Mouse (Mus musculus) lung, embryonic 14.5 days (tissue): Measurements from ENCODE around the gene Gm47995. TPM values are rescaled to one million over a fixed set of nuclear protein-coding genes. Genes with fewer than 3 reads are reported as not detected.

Experiments used
- ATAC-seq: fragments of 200-750 bp; cut with Nextera tagmentation; 2 replicates; pipeline ENCODE4 v1.8.0; 2017; ENCODE audit warnings: mild to moderate bottlenecking, moderate TSS enrichment, moderate library complexity; ENCODE audit not compliant: insufficient read depth
- DNase-seq: peaks from one replicate; pipeline ENCODE4 v3.0.0-alpha.2; 2015
- H3K27ac ChIP-seq: fragments of 300-500 bp; sonication (generic); 2 replicates; pipeline ENCODE4 v1.5.1; 2014; ENCODE audit warnings: low read depth, mild to moderate bottlenecking, moderate library complexity
- H3K27me3 ChIP-seq: fragments of 300-500 bp; sonication (generic); 2 replicates; pipeline ENCODE4 v1.6.1; 2014; ENCODE audit warnings: low read length, control low read depth; ENCODE audit not compliant: insufficient read depth
- H3K36me3 ChIP-seq: fragments of 300-500 bp; sonication (generic); 2 replicates; pipeline ENCODE4 v1.6.1; 2014; ENCODE audit warnings: control low read depth; ENCODE audit not compliant: insufficient read depth
- H3K4me1 ChIP-seq: fragments of 300-500 bp; sonication (generic); 2 replicates; pipeline ENCODE4 v1.6.1; 2014; ENCODE audit warnings: antibody characterized with exemption, control low read depth; ENCODE audit not compliant: insufficient read depth
- H3K4me2 ChIP-seq: fragments of 300-500 bp; sonication (generic); 2 replicates; pipeline ENCODE4 v1.6.1; 2014; ENCODE audit warnings: mild to moderate bottlenecking
- H3K4me3 ChIP-seq: fragments of 300-500 bp; sonication (generic); 2 replicates; pipeline ENCODE4 v1.5.1; 2014; ENCODE audit warnings: low read depth, low read length
- H3K9ac ChIP-seq: fragments of 300-500 bp; sonication (generic); 2 replicates; pipeline ENCODE4 v1.6.1; 2014
- H3K9me3 ChIP-seq: fragments of 300-500 bp; sonication (generic); 2 replicates; pipeline ENCODE4 v1.6.1; 2016; ENCODE audit warnings: low read depth, low read length, control low read depth
- CTCF ChIP-seq: IDR thresholded peaks from 2 replicates; pipeline ENCODE4 v1.5.1; 2016; ENCODE audit warnings: antibody characterized with exemption, low read depth
- WGBS: fragments of 180-500 bp; shearing (Covaris S2); extraction: QIAGEN DNeasy Blood & Tissue Kit; methylation state at CpG from one replicate; pipeline ENCODE4 v1.1.7; 2014; 5-methylcytosine and 5-hydroxymethylcytosine counted together
- polyA plus RNA-seq: library from polyadenylated mRNA; unstranded; fragments of >200 nt; fragmentation: Nextera tagmentation; extraction: Ambion mirVana; gene quantifications from 2 replicates; pipeline ENCODE4 v1.2.1, GENCODE M21; 2014

The Gm47995 gene
- polyA plus RNA-seq, 1 experiment from 2014 or later: not detected

GRCm38 (mm10) chr1:151224536-151224935 lies 26.3 kb downstream of the Gm47995 start:
- H3K4me3 ChIP-seq: no peak overlapping the region
- DNase-seq (no peak), ATAC-seq (no peak)
- no peaks in the 10 kb centered on the region for H3K4me1 ChIP-seq
- no peak for TF ChIP-seq CTCF
- 83% methylated on average over 1 of the region's 1 CpGs for WGBS
- no peaks in the 10 kb centered on the region for H3K27me3 ChIP-seq
- H3K4me2 ChIP-seq: no peak overlapping the region
- H3K36me3 ChIP-seq: no peaks in the 10 kb centered on the region
- H3K9me3 ChIP-seq: no peaks in the 10 kb centered on the region
- H3K27ac ChIP-seq: no peak overlapping the region
- no peak overlapping the region for H3K9ac ChIP-seq

DNA sequence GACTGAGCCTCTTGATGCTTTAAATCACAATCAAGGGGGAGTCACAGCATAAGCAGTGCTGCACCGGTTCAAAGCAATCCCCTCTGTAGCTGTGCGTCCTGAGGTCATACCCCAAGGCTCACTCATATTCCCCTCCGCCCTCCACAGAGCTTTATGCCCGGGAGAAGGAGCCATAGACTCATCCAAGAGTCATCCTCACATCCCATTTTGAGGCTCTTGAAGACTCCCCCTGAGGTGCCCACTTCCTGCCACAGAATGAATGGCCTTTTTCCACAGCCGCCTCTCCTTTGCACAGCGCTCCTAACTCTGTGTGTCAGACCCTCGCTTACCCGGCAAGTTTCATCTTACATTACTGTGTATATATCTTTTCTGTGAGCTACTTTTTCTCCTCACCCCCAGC lies 29.3 kb downstream of the Gm47995 start:
- Histone ChIP-seq H3K9me3 (no peaks in the 10 kb centered on the region), H3K27ac (no peak overlapping the region), H3K4me1 (no peaks in the 10 kb centered on the region), H3K4me3 (no peak overlapping the region), H3K27me3 (no peaks in the 10 kb centered on the region), H3K9ac (no peak overlapping the region), H3K36me3 (no peaks in the 10 kb centered on the region), H3K4me2 (no peak overlapping the region)
- DNase-seq (no peak), ATAC-seq (no peak)
- WGBS: 65% methylated on average over 8 of the region's 8 CpGs
- TF ChIP-seq CTCF: no peak

DNA sequence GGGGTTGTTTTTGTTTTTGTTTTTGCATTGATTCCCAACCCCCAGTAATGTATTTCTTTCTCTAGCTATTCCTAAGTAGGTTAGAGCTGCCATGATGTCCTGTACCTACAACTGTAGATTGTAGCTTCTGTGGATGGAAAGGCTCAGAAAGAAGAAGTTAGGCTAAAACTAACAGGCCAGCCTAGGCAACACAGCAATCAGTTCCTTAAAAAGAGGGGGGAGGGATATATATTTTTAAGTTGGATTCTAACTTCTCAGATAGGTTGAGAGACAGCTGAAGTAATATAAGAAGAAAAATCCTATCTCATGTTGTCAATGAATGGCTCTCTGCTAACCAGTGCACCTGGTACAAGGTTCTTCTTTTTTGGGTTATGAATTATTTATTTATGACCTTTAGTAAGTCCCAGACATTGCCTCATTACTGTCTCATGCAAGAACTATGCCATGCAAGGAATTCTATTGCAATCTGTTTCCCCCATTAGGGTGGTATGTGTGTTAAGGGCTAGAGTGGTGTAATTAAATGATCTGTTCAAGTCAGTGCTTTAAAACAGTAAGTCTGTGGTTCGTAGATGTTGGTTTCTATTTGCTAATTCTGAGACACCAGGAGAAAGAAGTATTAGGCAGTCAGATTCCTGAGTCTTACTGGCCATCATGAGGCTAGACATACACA lies 30.2 kb downstream of the Gm47995 start:
- Histone ChIP-seq H3K9ac (no peak overlapping the region), H3K4me1 (no peaks in the 10 kb centered on the region), H3K27me3 (no peaks in the 10 kb centered on the region), H3K9me3 (no peaks in the 10 kb centered on the region), H3K4me3 (no peak overlapping the region), H3K36me3 (no peaks in the 10 kb centered on the region), H3K27ac (no peak overlapping the region), H3K4me2 (no peak overlapping the region)
- no peak for TF ChIP-seq CTCF
- WGBS: 59% methylated on average over 1 of the region's 1 CpGs
- ATAC-seq (no peak), DNase-seq (no peak)

- no peaks in the 10 kb centered on the region for H3K36me3 ChIP-seq
- H3K4me2 ChIP-seq: no peak overlapping the region
- ATAC-seq: no peak
- no peaks in the 10 kb centered on the region for H3K4me1 ChIP-seq
- H3K4me3 ChIP-seq: no peak overlapping the region
- H3K27me3 ChIP-seq: no peaks in the 10 kb centered on the region
- DNase-seq: no peak
- TF ChIP-seq CTCF: no peak
- WGBS: 80% methylated on average over 3 of the region's 3 CpGs
- H3K9me3 ChIP-seq: no peaks in the 10 kb centered on the region
- no peak overlapping the region for H3K27ac ChIP-seq
- no peak overlapping the region for H3K9ac ChIP-seq
These were observed 34.1 kb downstream of the Gm47995 start for GRCm38 (mm10) chr1:151232346-151232745.

DNA sequence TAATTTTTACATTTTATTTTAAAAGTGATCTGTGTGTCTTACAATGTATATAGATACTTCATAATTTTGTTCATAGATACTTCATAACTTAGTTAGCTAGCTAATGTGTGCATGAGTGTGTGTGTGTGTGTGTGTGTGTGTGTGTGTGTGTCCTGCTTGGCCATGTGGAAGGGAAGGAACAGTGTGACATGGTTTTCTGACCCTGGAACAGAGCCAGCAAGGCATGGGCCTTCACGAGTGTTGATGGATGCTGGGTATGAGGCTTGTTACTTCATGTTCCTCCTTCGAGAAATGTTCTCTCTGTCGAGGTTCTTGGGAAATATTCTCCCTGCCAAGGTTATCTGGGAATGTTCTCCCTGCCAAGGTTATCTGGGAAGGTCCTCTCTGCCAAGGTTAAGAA lies 35.5 kb downstream of the Gm47995 start:
- TF ChIP-seq CTCF: no peak
- no peaks in the 10 kb centered on the region for H3K9me3 ChIP-seq
- H3K4me2 ChIP-seq: no peak overlapping the region
- 62% methylated on average over 3 of the region's 3 CpGs for WGBS
- H3K9ac ChIP-seq: no peak overlapping the region
- H3K27ac ChIP-seq: no peak overlapping the region
- H3K27me3 ChIP-seq: no peaks in the 10 kb centered on the region
- H3K4me1 ChIP-seq: no peaks in the 10 kb centered on the region
- DNase-seq (no peak), ATAC-seq (no peak)
- H3K4me3 ChIP-seq: no peak overlapping the region
- no peaks in the 10 kb centered on the region for H3K36me3 ChIP-seq

- no peak overlapping the region for H3K9ac ChIP-seq
- ATAC-seq: no peak
- H3K4me3 ChIP-seq: no peak overlapping the region
- no peaks in the 10 kb centered on the region for H3K9me3 ChIP-seq
- no peaks in the 10 kb centered on the region for H3K4me1 ChIP-seq
- no peaks in the 10 kb centered on the region for H3K36me3 ChIP-seq
- H3K4me2 ChIP-seq: no peak overlapping the region
- DNase-seq: no peak
- no peak for TF ChIP-seq CTCF
- no peak overlapping the region for H3K27ac ChIP-seq
- H3K27me3 ChIP-seq: no peaks in the 10 kb centered on the region
- WGBS: 44% methylated on average over 2 of the region's 2 CpGs
These were observed 37.3 kb downstream of the Gm47995 start for GRCm38 (mm10) chr1:151235574-151235973.

DNA sequence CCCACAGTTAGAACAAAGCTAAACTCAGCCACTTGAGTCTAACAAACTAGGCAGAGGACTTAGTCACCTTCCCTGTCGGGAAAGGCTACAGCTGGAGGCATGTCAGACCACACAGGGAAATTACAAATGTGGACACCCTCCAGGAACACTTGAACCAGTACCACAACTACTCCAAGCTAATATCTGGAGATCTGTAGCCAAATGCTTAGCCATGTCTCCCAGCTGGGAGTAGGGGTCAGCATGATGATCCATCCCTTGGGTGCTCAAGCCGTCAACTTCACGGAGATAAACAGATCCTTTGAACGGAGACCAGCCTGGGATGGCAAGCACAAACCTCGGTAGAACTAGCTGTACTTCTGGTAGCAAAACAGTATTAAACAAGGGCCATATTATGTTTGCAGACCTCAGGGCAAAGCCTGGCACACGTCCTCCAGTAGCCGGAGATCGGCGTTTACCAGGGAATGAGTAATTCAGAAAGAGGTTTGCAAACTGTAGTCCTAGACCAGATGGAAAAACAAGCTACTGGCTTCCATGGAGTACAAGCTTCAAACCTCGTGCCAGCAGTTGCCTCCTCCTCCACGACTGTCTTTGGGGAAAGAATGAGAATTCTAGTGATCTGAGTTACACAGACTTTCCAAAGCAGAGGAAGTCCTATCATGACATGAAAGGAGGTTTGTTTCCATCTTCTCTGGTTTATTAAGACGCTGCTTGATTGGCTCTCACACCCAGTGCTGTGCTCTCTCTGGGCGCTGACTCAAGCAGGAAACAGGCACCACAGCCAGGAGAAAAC lies 38.1 kb downstream of the Gm47995 start:
- no peak for TF ChIP-seq CTCF
- H3K36me3 ChIP-seq: no peaks in the 10 kb centered on the region
- H3K9ac ChIP-seq: no peak overlapping the region
- 60% methylated on average over 13 of the region's 13 CpGs for WGBS
- H3K27ac ChIP-seq: no peak overlapping the region
- ATAC-seq (no peak; the same call in 1 of the 2 replicates), DNase-seq (peak; percentile 23)
- H3K9me3 ChIP-seq: no peaks in the 10 kb centered on the region
- no peak overlapping the region for H3K4me2 ChIP-seq
- no peaks in the 10 kb centered on the region for H3K4me1 ChIP-seq
- H3K27me3 ChIP-seq: no peaks in the 10 kb centered on the region
- no peak overlapping the region for H3K4me3 ChIP-seq
